Comparison of ENCODE assay signal across 23 mouse cellular contexts in the genomic region with DNA sequence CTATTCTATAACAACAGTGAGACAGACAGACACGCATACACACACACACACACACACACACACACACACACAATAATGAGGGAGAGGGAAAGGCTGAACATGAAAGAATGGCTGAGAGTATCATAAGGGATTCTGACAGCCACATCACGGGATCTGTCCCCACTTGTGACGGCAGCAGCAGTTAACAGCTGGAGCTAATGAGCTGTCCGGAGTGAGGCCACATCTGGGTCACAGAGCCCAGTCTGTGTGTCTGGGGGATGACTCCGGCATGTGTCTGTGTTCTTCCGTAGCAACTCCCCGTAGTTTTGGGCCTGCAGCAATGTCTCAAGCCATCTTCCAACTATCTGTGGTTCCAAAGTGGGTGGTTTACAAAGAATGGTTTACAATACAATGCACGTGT. TPM values are rescaled to one million over a fixed set of nuclear protein-coding genes. Genes with fewer than 3 reads are reported as not detected.
"Had no signal": no experiment of that assay in that cellular context is flagged by ENCODE, and none has a peak within 500 bp of the region (broad histone marks: within the 10 kb centered on the region; RNA-seq: fewer than 3 reads in every experiment).

No protein-coding gene starts in this region.

- H3K4me3 ChIP-seq: hindbrain, embryonic 13.5 days; intestine, embryonic 15.5 days; limb, embryonic 12.5 days; limb, embryonic 15.5 days; megakaryocyte, embryonic 14.5 days; midbrain, embryonic 10.5 days; midbrain, embryonic 13.5 days; myocyte; neural tube, embryonic 13.5 days; stomach, embryonic 15.5 days had no signal

- ATAC-seq: hindbrain, embryonic 16.5 days; intestine, embryonic 15.5 days; liver, postnatal 0 days; midbrain, embryonic 13.5 days; midbrain, embryonic 16.5 days had no signal

- H3K9ac ChIP-seq: hindbrain, embryonic 13.5 days; intestine, embryonic 15.5 days; limb, embryonic 12.5 days; limb, embryonic 15.5 days; liver, embryonic 14.5 days; liver, postnatal 0 days; midbrain, embryonic 13.5 days; neural tube, embryonic 13.5 days; stomach, embryonic 15.5 days had no signal

- H3K4me2 ChIP-seq: hindbrain, embryonic 13.5 days; intestine, embryonic 15.5 days; limb, embryonic 12.5 days; limb, embryonic 15.5 days; liver, embryonic 11.5 days; midbrain, embryonic 13.5 days; neural tube, embryonic 13.5 days; stomach, embryonic 15.5 days had no signal

- H3K27me3 ChIP-seq: hindbrain, embryonic 13.5 days; intestine, embryonic 15.5 days; limb, embryonic 12.5 days; limb, embryonic 15.5 days; midbrain, embryonic 13.5 days; stomach, embryonic 15.5 days had no signal

- H3K27ac ChIP-seq: hindbrain, embryonic 13.5 days; intestine, embryonic 15.5 days; limb, embryonic 12.5 days; limb, embryonic 15.5 days; liver, embryonic 14.5 days; midbrain, embryonic 10.5 days; midbrain, embryonic 13.5 days; neural tube, embryonic 13.5 days; stomach, embryonic 15.5 days had no signal

- H3K36me3 ChIP-seq: hindbrain, embryonic 13.5 days; intestine, embryonic 15.5 days; limb, embryonic 12.5 days; limb, embryonic 15.5 days; midbrain, embryonic 10.5 days; midbrain, embryonic 13.5 days; neural tube, embryonic 13.5 days; stomach, embryonic 15.5 days had no signal

- H3K4me1 ChIP-seq: hindbrain, embryonic 13.5 days; limb, embryonic 12.5 days; midbrain, embryonic 13.5 days; neural tube, embryonic 13.5 days had no signal

- DNase-seq: kidney, adult 11 months; kidney, postnatal 4 days; left cerebral cortex, postnatal 4 days; liver, postnatal 0 days; retina, postnatal 1 day; right cerebral cortex, postnatal 25 days; spleen, adult 18-20 months; thymus, postnatal 25 days had no signal

- H3K9me3 ChIP-seq: hindbrain, embryonic 13.5 days; intestine, embryonic 15.5 days; limb, embryonic 12.5 days; limb, embryonic 15.5 days; megakaryocyte, embryonic 14.5 days; midbrain, embryonic 10.5 days; midbrain, embryonic 13.5 days; neural tube, embryonic 13.5 days; stomach, embryonic 15.5 days had no signal

RNA-seq across cellular contexts. Expression of gene Sycn, which starts 8.7 kb away (rescaled TPM):
- polyA plus RNA-seq: hindbrain, embryonic 13.5 days; hindbrain, embryonic 16.5 days; limb, embryonic 12.5 days; limb, embryonic 15.5 days; liver, embryonic 11.5 days; liver, embryonic 14.5 days; midbrain, embryonic 10.5 days; midbrain, embryonic 13.5 days; midbrain, embryonic 16.5 days; myocyte; neural tube, embryonic 13.5 days had no signal

RNA-seq across cellular contexts. Expression of gene Ifnl3, which starts 9.4 kb away (rescaled TPM):
- polyA plus RNA-seq: hindbrain, embryonic 13.5 days; hindbrain, embryonic 16.5 days; intestine, embryonic 15.5 days; limb, embryonic 12.5 days; limb, embryonic 15.5 days; liver, embryonic 11.5 days; liver, embryonic 14.5 days; liver, postnatal 0 days; midbrain, embryonic 10.5 days; midbrain, embryonic 13.5 days; midbrain, embryonic 16.5 days; myocyte; neural tube, embryonic 13.5 days; stomach, embryonic 15.5 days had no signal

RNA-seq across cellular contexts. Expression of gene Nccrp1, which starts 15.0 kb away (rescaled TPM):
- polyA plus RNA-seq: hindbrain, embryonic 13.5 days; hindbrain, embryonic 16.5 days; intestine, embryonic 15.5 days; limb, embryonic 12.5 days; liver, embryonic 11.5 days; liver, embryonic 14.5 days; liver, postnatal 0 days; midbrain, embryonic 13.5 days; neural tube, embryonic 13.5 days had no signal

RNA-seq across cellular contexts. Expression of gene Ifnl2, which starts 21.8 kb away (rescaled TPM):
- polyA plus RNA-seq: hindbrain, embryonic 13.5 days; hindbrain, embryonic 16.5 days; intestine, embryonic 15.5 days; limb, embryonic 12.5 days; limb, embryonic 15.5 days; liver, embryonic 11.5 days; liver, embryonic 14.5 days; liver, postnatal 0 days; midbrain, embryonic 10.5 days; midbrain, embryonic 13.5 days; midbrain, embryonic 16.5 days; myocyte; neural tube, embryonic 13.5 days; stomach, embryonic 15.5 days; thymus, postnatal 0 days had no signal
